Mouse (Mus musculus): ENCODE measurements around the gene Vwa3b. TPM values are rescaled to one million over a fixed set of nuclear protein-coding genes. Genes with fewer than 3 reads are reported as not detected.

Vwa3b gene
- polyA plus RNA-seq, 1 experiment from 2014 or later: 1.5 TPM

- Histone ChIP-seq H3K27ac (no peak overlapping the region), H3K36me3 (no peaks in the 10 kb centered on the region), H3K9me3 (no peaks in the 10 kb centered on the region), H3K4me2 (no peak overlapping the region), H3K9ac (no peak overlapping the region), H3K4me3 (no peak overlapping the region), H3K27me3 (no peaks in the 10 kb centered on the region), H3K4me1 (replicated peaks) (no peaks in the 10 kb centered on the region)
- ATAC-seq (ENCODE audit: low FRiP score): no peak
- WGBS: 92% methylated on average over 9 of the region's 9 CpGs
Measured at GRCm38 (mm10) chr1:37151896-37152295, 125.5 kb downstream of the Vwa3b start.

DNA sequence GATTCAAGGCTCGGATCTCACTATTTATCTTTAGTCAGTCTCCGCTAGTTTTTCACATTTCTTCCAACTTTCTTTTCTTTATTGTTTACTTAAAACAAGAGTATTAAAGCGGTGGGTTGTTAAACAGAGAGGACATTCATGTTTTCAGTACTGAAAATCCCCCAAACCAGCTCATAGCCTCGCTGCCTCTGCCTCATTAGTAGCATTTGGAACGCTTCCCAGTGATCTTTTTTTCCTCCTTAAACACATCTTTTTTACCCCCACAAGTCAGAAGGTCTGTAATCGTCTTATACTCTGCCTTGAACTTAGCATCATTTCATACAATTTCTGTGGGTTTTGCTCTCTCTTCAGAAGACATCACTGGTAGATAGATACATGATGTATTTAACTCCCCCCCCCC, 139.7 kb downstream of the Vwa3b start:
- 0 out of 2 replicates have a peak, but pooled peaks cover 4% of the 10 kb centered on the region for H3K9me3 ChIP-seq
- no peaks in the 10 kb centered on the region for H3K4me1 ChIP-seq (replicated peaks)
- H3K4me2 ChIP-seq: no peak overlapping the region
- no peaks in the 10 kb centered on the region for H3K27me3 ChIP-seq
- no peak for ATAC-seq (ENCODE audit: low FRiP score)
- H3K36me3 ChIP-seq: no peaks in the 10 kb centered on the region
- H3K9ac ChIP-seq: no peak overlapping the region
- 61% methylated on average over 6 of the region's 6 CpGs for WGBS
- no peak overlapping the region for H3K27ac ChIP-seq
- H3K4me3 ChIP-seq: no peak overlapping the region

- Histone ChIP-seq H3K4me2 (no peak overlapping the region), H3K27ac (no peak overlapping the region), H3K27me3 (no peaks in the 10 kb centered on the region), H3K4me3 (no peak overlapping the region), H3K36me3 (no peaks in the 10 kb centered on the region), H3K9ac (no peak overlapping the region), H3K4me1 (replicated peaks) (no peaks in the 10 kb centered on the region), H3K9me3 (0 out of 2 replicates have a peak, but pooled peaks cover 4% of the 10 kb centered on the region)
- 80% methylated on average over 7 of the region's 7 CpGs for WGBS
- ATAC-seq (ENCODE audit: low FRiP score): no peak
Measured at GRCm38 (mm10) chr1:37167918-37168317, 141.5 kb downstream of the Vwa3b start.

- Histone ChIP-seq H3K4me1 (replicated peaks) (no peaks in the 10 kb centered on the region), H3K36me3 (no peaks in the 10 kb centered on the region), H3K27me3 (no peaks in the 10 kb centered on the region), H3K4me3 (no peak overlapping the region), H3K9me3 (no peaks in the 10 kb centered on the region), H3K27ac (no peak overlapping the region), H3K4me2 (no peak overlapping the region), H3K9ac (no peak overlapping the region)
- ATAC-seq (ENCODE audit: low FRiP score): no peak
- 87% methylated on average over 2 of the region's 2 CpGs for WGBS
Measured at GRCm38 (mm10) chr1:37177874-37178273, 151.5 kb downstream of the Vwa3b start.

DNA sequence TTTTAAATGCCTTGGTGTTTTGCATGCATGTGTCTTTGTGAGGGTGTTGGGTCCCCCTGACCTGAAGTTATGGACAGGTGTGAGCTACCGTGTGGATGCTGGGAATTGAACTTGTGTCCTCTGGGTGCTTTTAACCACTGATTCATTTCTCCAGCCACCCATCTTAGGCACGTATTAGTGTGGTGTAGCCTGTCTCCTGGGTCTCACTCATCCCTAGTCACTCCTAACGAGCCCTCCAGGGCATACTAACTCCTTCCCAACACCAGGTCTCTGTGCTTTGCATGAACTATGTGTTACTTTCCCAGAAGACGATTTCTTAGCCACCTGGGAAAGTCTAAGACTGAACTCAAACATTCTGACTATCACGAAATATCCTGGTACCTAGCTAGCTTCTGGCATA, 153.5 kb downstream of the Vwa3b start:
- no peaks in the 10 kb centered on the region for H3K9me3 ChIP-seq
- no peak overlapping the region for H3K9ac ChIP-seq
- no peak overlapping the region for H3K4me3 ChIP-seq
- ATAC-seq (ENCODE audit: low FRiP score): no peak
- WGBS: 72% methylated on average over 5 of the region's 5 CpGs
- no peaks in the 10 kb centered on the region for H3K27me3 ChIP-seq
- no peaks in the 10 kb centered on the region for H3K36me3 ChIP-seq
- H3K27ac ChIP-seq: no peak overlapping the region
- no peak overlapping the region for H3K4me2 ChIP-seq
- no peaks in the 10 kb centered on the region for H3K4me1 ChIP-seq (replicated peaks)

DNA sequence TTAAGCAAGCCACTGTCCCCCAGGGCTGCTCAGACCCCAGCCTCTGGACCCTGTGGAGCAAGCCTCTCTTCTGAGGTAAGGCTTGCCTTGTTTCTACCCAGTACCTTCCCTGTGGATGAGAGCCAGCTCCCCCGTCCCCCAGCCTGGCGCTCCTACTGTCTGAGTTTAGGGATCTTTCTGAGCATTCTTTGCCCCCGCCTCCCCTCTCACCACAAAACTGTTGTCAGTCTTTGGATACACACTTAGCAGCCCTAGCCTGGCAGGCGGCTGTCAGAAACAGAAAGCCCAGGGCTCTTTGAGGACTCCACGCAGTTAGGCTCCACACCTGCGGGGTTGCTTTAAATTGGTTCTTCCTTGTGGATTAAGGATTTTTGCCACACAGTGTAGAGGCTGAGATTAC, 160.7 kb downstream of the Vwa3b start:
- Histone ChIP-seq H3K4me2 (no peak overlapping the region), H3K36me3 (no peaks in the 10 kb centered on the region), H3K27ac (no peak overlapping the region), H3K9ac (no peak overlapping the region), H3K4me3 (no peak overlapping the region), H3K4me1 (replicated peaks) (no peaks in the 10 kb centered on the region), H3K27me3 (no peaks in the 10 kb centered on the region), H3K9me3 (no peaks in the 10 kb centered on the region)
- no peak for ATAC-seq (ENCODE audit: low FRiP score)
- WGBS: 79% methylated on average over 6 of the region's 6 CpGs

DNA sequence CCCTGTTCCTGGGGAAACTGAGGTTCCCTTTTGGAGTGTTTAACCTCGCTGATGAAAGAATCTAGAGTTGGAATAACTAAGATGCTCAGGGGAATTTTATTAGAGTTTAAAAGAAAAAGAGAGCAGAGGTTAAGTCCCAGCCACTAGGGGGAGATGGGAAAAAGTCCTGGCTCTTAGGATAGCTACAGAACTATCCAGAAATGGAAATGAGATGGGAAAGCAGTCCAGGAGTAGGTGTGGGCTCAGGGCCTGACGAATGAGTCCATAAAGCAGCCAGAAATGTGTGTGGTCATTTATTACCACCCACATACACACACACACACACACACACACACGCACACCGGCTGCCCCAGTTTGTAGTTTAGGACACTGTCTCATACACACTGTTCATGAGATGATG, 168.2 kb downstream of the Vwa3b start:
- H3K4me3 ChIP-seq: no peak overlapping the region
- 65% methylated on average over 4 of the region's 4 CpGs for WGBS
- no peak overlapping the region for H3K27ac ChIP-seq
- no peaks in the 10 kb centered on the region for H3K36me3 ChIP-seq
- H3K4me2 ChIP-seq: no peak overlapping the region
- H3K27me3 ChIP-seq: no peaks in the 10 kb centered on the region
- no peaks in the 10 kb centered on the region for H3K9me3 ChIP-seq
- ATAC-seq (ENCODE audit: low FRiP score): no peak
- H3K9ac ChIP-seq: no peak overlapping the region
- no peaks in the 10 kb centered on the region for H3K4me1 ChIP-seq (replicated peaks)

DNA sequence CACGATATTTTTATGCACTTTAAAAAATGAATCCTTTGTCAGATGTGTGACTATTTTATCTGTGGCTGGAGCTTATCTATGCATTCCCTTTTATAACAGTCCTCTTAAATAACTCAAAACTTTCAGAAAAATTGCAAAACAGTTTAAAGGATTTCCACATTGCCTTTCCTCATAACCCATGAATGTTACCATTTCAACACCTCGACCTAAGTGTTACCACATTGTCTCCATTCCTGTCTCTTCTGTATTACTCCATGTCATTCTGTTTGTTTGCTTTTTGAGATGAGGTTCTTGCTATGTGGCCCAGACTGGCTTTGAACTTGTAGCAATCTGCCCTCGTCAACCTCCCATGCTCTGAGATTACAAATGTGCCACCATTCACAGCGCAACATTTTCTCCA, 175.0 kb downstream of the Vwa3b start:
- Histone ChIP-seq H3K4me1 (replicated peaks) (no peaks in the 10 kb centered on the region), H3K27ac (no peak overlapping the region), H3K4me3 (no peak overlapping the region), H3K4me2 (no peak overlapping the region), H3K36me3 (no peaks in the 10 kb centered on the region), H3K27me3 (no peaks in the 10 kb centered on the region), H3K9ac (no peak overlapping the region), H3K9me3 (no peaks in the 10 kb centered on the region)
- WGBS: 92% methylated on average over 4 of the region's 4 CpGs
- no peak for ATAC-seq (ENCODE audit: low FRiP score)

DNA sequence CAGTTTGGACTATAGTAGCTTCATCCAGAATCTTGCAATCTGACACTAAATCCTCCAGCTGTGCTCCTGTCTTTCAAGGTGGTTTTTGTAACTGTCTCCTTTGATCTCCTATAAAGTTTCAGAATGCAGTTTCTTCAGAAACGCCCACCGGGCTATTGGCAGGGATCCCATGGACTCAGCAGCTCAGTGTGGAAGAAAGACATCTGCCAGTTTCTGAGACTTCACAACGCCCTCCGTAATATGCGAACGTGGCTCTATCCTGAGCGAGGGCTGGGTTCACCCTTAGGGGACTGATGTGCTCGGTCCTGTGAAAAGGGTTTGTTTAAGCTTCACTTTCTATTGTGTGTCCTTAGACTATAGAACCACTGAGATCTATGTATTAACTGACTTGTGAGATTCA, 181.3 kb downstream of the Vwa3b start:
- WGBS: 89% methylated on average over 8 of the region's 8 CpGs
- Histone ChIP-seq H3K4me1 (replicated peaks) (no peaks in the 10 kb centered on the region), H3K27ac (no peak overlapping the region), H3K9me3 (no peaks in the 10 kb centered on the region), H3K9ac (no peak overlapping the region), H3K4me2 (no peak overlapping the region), H3K4me3 (no peak overlapping the region), H3K36me3 (no peaks in the 10 kb centered on the region), H3K27me3 (no peaks in the 10 kb centered on the region)
- ATAC-seq (ENCODE audit: low FRiP score): no peak

DNA sequence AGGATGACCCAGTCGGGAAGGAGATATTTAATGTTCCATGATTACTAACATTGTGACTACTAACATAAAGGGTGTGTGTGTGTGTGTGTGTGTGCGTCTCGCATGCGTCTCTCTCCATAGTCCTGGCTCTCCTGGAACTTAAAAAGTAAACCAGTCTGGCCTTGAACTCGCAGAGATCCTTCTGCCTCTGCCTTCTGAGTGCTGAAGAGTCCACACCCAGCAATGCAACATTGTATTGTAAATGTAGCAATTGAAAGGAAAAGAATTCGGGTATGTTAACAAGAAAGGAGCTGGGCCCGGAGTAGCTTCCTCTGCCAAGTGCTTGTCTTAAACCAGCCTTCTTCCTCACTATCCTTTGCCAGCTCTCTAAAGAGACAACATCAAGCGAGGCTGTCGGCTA, 186.0 kb downstream of the Vwa3b start:
- H3K27ac ChIP-seq: no peak overlapping the region
- no peaks in the 10 kb centered on the region for H3K9me3 ChIP-seq
- no peak overlapping the region for H3K9ac ChIP-seq
- ATAC-seq (ENCODE audit: low FRiP score): no peak
- no peak overlapping the region for H3K4me2 ChIP-seq
- 0 out of 2 replicates have a peak, but pooled peaks cover 5% of the 10 kb centered on the region for H3K27me3 ChIP-seq
- 90% methylated on average over 9 of the region's 9 CpGs for WGBS
- H3K4me1 ChIP-seq (replicated peaks): no peaks in the 10 kb centered on the region
- H3K36me3 ChIP-seq: no peaks in the 10 kb centered on the region
- H3K4me3 ChIP-seq: no peak overlapping the region

DNA sequence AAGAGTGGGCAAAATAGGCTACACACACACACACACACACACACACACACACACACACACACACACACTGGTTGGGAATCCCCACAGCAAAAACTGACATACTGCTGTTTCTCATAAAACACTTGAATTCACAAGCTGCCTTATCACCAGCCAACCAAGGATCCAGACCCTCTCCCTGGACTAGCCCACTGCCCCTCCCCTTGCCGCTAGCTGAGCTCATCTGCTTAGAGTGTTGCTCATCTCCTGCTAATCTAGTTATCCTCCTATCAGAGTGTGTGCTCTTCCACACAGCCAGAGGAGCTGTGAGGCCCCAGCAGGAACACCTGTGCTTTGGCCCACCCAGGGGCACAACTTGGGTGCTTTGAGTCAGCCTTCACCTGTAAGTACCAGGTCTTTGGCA, 187.7 kb downstream of the Vwa3b start, which contains the start of gene Cnga3:
Gene Cnga3, plus strand, starts transcription at position 291 of the 400 bp plus-strand sequence.
- no peak for ATAC-seq (ENCODE audit: low FRiP score)
- 39% methylated on average over 1 of the region's 1 CpGs for WGBS
- Histone ChIP-seq H3K36me3 (no peaks in the 10 kb centered on the region), H3K27me3 (peaks cover 20% of the 10 kb centered on the region), H3K4me3 (no peak within 1 kb of the TSS), H3K4me2 (no peak within 1 kb of the TSS), H3K9me3 (no peaks in the 10 kb centered on the region), H3K4me1 (replicated peaks) (peaks cover 5% of the 10 kb centered on the region), H3K9ac (no peak within 1 kb of the TSS), H3K27ac (no peak within 1 kb of the TSS)

- Histone ChIP-seq H3K27ac (no peak overlapping the region), H3K36me3 (no peaks in the 10 kb centered on the region), H3K4me1 (replicated peaks) (peaks cover 22% of the 10 kb centered on the region), H3K4me3 (no peak overlapping the region), H3K4me2 (no peak overlapping the region), H3K9me3 (no peaks in the 10 kb centered on the region), H3K27me3 (peaks cover 20% of the 10 kb centered on the region), H3K9ac (no peak overlapping the region)
- WGBS: 5% methylated on average over 14 of the region's 14 CpGs
- ATAC-seq (ENCODE audit: low FRiP score): no peak
Measured at GRCm38 (mm10) chr1:37218386-37218785, 192.0 kb downstream of the Vwa3b start.

GRCm38 (mm10) chr1:37219593-37219992, 193.2 kb downstream of the Vwa3b start:
- 90% methylated on average over 5 of the region's 5 CpGs for WGBS
- ATAC-seq (ENCODE audit: low FRiP score): 0 out of 2 replicates have a peak, but pooled peaks have one; percentile 9
- H3K9me3 ChIP-seq: no peaks in the 10 kb centered on the region
- H3K4me2 ChIP-seq: no peak overlapping the region
- peaks cover 20% of the 10 kb centered on the region for H3K27me3 ChIP-seq
- H3K36me3 ChIP-seq: no peaks in the 10 kb centered on the region
- no peak overlapping the region; the same call in 1 of the 2 replicates for H3K27ac ChIP-seq
- peaks cover 22% of the 10 kb centered on the region for H3K4me1 ChIP-seq (replicated peaks)
- no peak overlapping the region for H3K9ac ChIP-seq
- H3K4me3 ChIP-seq: no peak overlapping the region

All from hindbrain, embryonic 13.5 days (tissue).